Mouse (Mus musculus) heart, postnatal 36 days (tissue): ENCODE measurements around the gene Rflna. TPM values are rescaled to one million over a fixed set of nuclear protein-coding genes. Genes with fewer than 3 reads are reported as not detected.

Experiments
- DNase-seq, 2 experiments: peaks; one replicate each; pipeline ENCODE4 v3.0.0; 2021 to 2022
- intact Hi-C: fragments of 180-260 bp; cut with DNase I; formaldehyde crosslinking; loops from one replicate; pipeline ENCODE4 v1.15.1; 2025
- total RNA-seq, 2 experiments: library from RNA; stranded (reverse); gene quantifications; 2 replicates each; pipeline ENCODE4 v1.2.3; 2021

The Rflna gene
- total RNA-seq, 2 experiments from 2014 or later: 0.47 TPM; not detected in 1

DNA sequence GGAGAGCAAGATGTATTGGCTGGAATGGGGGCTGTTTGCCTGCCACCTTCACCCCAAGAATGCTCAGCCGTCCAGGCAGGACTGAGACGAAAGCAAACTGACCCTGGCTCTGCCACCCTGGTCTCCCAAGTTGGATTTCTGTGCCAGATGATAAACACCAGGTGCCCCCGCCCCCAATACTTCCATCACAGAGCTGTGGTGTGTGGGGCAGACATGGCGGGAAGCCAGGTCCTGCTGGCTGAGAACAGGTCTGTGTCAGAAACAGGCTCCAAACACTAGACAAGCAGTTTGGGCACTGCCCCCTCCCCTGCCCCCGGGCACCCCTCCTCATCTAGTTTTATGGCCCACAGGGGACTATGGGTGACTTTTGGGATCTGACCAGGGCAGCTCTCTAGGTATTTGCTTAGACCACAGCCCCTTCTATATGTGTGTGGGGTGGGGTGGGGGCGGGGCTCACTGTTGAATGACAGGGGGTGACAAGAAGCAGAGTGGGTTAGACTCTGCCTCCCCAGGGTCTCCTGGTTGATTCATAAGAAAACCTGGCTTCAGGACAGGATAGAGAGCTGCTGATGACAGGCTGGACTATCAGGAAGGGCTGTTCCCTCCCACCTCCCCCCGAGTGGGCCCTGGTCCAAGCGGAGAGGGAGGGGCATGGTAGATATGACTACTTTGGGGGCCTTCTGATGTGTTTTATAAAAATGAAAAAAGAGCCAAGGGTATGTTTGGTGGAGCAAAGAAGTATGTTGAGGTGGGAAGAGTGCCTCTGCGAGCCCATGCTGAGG, 3.0 kb downstream of the Rflna start:
- DNase-seq: no peak
- intact Hi-C loops: no loop called here

DNA sequence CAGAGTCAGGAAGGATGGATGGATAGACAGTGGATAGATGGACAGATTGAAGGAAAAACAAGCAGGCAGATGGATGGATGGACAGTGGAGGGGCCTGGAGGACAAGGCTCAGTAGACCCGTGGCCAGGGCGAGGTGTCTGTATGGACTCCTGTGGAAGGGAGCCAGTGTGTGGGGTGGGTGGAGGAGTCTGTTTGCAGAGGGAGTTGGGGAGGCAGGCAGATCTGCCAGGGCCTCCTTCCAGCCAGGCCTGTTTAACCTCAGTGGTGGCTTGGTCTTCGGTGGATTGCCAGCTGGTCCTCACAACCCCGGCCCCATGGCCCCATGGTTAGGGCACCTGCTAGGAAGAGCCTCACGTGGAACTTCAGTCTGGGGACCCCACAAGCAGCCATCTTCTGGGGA, 3.9 kb downstream of the Rflna start:
- no peak for DNase-seq
- intact Hi-C loops: no loop called here

DNA sequence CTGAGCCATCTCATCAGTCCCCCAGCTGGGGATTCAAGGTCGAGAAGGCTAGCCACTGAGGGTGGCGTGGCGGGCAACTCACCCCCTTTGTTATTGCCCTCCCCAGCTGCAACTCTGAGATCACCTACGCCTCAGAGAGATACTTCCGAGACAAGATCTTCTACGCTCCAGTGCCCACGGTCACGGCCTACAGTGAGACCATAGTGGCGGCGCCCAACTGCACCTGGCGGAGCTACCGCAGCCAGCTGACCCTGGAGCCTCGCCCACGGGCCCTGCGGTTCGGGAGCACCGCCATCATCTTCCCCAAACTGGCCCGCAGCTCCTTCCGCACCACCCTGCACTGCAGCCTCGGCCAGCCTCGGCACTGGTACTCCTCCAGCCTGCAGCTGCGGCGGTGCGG, 8.1 kb downstream of the Rflna start:
- DNase-seq: no peak
- intact Hi-C loops: no loop called here

DNA sequence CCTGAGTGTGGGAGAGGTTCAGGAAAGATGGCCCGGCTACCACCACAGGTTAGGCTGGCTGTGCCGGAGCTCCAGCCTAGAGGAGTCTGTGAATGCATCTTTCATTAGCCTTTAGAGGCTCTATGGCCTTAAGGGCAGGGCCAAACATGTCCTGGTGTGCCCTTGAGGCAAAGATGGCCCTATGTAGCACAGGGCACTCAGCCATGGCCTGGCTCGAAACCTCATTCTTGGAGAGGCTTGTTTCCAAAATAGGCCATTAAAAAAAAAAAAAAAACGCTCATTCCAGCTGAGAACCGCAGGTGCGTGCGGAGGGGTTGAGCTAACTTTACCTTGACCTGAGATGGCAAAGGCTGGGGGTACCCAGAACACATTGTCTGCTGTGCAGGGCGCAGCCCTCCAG, 8.6 kb downstream of the Rflna start:
- no peak for DNase-seq
- intact Hi-C loops: no loop called here

DNA sequence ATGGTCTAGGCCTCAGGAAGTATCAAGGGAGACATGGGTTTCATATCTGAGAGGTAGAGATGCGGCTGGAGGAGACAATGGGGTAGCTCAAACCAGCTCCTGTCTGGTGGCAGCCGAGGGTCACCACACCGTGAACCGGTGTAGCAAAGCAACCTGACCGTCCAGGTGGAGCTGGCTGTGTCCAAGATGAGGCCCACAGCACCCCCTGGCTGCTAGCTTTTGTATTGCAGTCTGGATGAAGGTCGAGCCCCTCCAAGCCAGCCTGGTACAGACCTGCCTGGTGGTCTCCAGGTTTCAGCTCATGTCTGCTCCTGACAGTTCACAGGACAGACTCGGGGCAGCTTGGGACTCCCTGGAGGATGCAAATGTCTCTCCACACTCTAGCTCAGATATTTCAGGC, 11.5 kb downstream of the Rflna start:
- peak; percentile 77 to 85 for DNase-seq
- intact Hi-C loops: loop anchor here (1.0 kb wide), 2 partner anchors 70 to 105 kb away; no protein-coding TSS in a partner anchor

DNA sequence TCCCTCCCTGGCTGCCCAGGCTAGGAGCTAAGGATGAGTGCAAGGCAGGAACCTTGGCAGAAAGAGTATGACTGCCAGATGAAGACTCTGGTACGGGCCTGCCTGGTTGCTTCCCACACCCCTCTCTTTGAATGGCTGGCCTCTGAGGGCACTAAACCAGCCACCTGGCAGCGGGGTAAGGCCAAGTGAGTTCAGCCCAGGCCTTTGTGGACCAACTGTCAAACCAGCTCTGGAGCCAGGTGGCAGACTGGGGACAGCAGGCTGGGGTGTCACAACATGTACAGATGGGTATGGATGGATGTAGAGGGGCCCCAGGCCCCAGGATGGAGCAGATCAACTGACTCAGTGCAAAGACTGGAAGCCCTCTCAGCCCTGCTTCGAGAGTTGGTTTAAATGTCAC, 12.0 kb downstream of the Rflna start:
- intact Hi-C loops: loop anchor here (5.0 kb wide), 1 partner anchor 252 kb away; no protein-coding TSS in a partner anchor
- no peak for DNase-seq

DNA sequence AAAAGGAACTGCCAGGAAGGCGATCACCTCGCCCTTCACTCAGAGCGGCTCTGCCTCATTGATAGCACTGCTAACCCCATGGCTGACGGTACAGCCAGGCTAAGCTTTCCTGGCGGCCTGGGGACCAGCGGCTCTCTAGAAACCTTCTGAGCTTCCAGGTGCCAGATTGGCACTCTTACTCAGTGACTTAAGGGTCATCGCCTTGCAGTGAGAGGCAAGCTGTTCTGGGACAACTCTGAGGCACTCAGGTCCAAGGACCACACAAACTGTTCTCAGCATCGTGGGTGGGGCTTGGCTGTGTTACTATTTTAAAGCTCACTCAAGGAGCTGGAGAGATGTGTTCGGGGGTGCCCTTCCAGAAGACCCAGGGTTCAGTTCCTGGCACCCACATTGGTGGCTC, 12.6 kb downstream of the Rflna start:
- intact Hi-C loops: loop anchor here (5.0 kb wide), 1 partner anchor 252 kb away; no protein-coding TSS in a partner anchor
- no peak for DNase-seq

DNA sequence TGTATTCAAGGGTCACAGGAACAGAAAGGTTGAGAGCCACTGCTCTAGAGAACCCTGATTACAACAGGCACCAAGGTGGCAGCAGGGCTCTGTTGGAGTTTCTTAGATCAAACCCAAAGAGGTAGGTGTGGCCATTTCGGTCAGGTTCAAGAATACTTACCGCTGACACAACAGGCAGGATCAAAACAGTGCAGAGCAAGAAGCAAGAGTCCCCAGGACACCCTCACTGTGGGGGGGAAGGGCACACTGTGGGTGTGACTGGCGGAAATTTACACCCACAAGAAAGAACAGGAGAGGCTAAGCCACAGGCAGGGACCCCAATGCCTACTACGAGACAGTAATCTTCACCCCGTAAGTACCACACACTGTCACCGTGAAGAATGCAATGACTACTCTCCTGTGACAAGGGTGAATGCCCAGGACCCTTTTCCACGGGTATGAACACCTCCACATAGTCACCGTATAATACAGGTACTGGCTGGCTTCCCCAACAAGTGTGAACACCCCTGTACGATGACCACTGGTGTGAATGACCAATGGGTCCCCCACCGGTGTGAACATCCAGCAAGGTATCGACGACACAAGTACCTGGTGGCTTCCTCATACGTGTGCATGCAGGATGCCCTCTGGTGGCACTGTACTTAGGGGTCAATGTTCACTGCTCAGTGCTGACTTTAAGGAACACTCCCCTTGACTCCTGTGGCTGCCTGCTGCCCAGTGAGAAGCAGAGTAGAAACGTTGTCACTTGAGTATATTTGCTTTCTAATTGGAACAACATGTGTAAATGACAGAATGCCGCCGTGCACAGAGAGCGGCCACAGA, 13.6 kb downstream of the Rflna start:
- DNase-seq: no peak

DNA sequence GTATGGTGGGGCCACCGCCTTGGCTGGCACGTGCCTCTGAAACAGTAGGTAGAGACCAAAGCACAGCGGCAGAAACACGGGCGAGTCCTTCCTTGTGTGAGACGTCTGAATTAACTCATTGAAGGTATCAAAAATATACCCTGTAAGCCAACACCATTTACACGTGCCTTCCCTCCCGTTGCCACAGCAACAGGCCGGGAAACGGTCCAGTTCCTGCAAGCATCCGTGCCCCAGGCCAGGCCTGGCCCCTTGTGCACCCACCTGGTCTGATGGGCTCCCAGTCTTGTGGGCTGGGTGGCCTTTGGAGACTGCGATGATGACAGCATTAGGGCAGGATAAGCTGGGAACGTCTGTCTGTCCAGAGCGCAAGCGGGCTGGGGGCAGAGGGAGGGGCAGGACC, 14.3 kb downstream of the Rflna start:
- intact Hi-C loops: loop anchor here (1.0 to 5.0 kb wide), 2 partner anchors 90 to 250 kb away; no protein-coding TSS in a partner anchor
- no peak for DNase-seq

More for the DNA sequence above, 13.6 kb downstream of the Rflna start:
- intact Hi-C loops: loop anchor here (1.0 to 5.0 kb wide), 2 partner anchors 91 to 251 kb away; no protein-coding TSS in a partner anchor

DNA sequence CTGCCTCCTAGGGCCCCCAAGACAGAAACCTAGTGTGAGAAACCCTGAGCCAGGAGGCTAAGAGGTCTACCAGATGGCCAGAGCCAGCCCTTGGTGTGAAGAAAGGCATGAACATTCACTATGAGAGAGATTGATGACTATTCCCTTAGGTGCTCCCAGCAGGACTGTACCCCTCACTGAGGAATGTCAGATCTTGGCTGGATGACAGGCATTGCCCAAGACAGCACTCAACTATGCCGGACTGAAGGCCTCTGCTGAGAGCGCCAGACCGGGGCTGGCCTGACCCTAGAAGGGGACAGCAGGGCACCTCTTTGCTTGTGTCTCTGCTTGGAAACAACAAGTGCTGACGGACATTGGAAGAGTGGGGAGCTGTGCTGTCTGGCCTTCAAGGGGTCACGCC, 16.1 kb downstream of the Rflna start:
- no peak for DNase-seq
- intact Hi-C loops: loop anchor here (5.0 kb wide), 1 partner anchor 248 kb away; no protein-coding TSS in a partner anchor

DNA sequence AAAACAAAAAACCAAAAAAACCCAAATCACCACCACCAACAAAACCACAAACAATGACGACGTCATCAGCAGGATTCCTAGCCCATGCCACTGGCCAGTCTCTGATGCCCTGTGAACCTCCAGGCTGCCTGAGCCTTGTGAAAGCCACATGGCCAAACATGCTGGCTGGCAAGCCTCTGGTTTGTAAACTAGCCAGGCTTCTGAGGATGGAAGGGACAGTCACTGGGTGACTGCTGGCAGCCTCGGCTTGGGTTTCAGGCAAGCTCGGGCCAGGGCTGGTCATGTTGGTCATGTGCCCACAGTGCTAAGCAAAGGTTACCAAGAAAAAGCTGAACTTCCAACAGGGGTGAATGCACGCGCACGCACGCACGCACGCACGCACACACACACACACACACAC, 18.3 kb downstream of the Rflna start:
- DNase-seq: peak; percentile 65 to 66
- intact Hi-C loops: no loop called here

DNA sequence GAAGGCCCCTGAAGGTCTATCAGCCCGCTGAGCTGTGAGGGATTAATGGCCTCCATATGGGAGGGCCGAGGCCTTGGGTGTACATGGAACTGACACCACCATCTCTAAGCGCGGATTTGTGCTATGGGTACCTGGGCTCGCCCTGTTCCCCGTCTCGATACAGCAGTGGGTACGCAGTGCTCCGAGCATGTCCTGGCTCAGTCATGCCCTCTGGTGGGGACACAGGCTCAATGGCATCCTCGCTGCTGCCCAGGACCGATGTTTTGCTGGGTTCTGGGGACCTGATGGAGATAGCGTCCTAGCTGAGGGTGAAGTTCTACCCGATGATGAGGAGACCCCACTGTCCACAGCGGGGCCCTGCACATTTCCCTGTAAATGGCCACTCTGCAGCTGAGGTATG, 21.0 kb downstream of the Rflna start:
- intact Hi-C loops: loop anchor here (2.0 kb wide), 1 partner anchor 25 kb away; no protein-coding TSS in a partner anchor
- peak in 1 of 2 experiments; percentile 35 for DNase-seq

DNA sequence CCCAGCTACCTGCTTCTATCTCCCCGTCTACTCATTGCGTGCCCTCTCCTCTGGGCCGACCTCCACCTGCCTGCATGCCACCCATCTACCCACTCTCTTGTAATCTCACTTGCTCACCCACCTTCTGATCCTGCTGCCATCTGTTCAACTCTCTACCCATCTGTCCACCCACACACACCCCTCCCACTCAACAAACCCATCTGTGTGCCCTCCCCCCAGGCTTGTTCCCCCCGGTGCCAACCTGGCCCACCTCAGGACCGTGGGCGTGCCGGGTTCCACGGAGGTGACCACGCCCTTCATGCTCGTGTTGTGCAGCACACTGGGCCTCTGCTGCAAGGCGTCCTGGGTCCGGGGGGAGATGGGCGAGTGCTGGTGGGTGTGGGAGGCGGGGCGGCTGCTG, 25.4 kb downstream of the Rflna start:
- DNase-seq: no peak
- intact Hi-C loops: no loop called here

DNA sequence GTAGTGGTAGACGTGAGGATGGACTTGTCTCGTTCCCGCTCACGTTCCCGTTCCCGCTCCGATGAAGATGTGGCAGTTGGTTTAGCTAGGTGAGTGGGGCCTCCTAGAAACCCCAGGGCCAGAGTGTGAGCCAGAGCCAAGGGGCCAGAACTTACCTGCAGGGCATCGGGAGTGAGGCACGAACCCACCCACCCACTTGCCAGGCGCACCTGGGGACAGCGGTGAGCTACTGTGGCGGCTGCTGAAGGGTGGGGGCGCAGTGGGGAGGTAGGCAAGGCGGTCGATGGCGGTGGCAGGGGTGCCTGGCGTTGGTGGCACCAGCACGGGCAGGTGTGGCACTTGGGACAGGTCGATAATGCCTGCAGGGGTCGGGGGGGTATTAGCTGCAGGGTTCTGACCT, 25.9 kb downstream of the Rflna start:
- intact Hi-C loops: no loop called here
- DNase-seq: no peak

DNA sequence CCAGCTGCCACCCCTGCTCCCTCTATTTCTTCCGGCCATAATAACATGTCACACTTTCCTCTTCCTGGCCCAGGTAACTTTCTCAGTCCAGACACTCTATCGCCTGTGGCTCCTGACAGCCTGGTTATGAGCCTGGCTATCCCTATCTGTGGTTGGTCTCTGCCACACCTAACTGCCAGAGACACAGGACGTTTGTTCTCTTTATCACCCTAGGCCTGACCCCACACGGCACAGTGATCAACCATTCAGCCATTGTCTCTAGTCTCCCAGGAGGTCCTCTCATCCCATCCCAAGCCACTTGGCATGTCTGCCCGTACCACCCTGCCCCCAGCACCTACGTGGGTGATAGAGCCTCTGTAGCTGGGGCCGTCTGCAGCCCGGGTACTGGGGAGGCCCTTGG, 33.5 kb downstream of the Rflna start:
- no peak for DNase-seq
- intact Hi-C loops: no loop called here

DNA sequence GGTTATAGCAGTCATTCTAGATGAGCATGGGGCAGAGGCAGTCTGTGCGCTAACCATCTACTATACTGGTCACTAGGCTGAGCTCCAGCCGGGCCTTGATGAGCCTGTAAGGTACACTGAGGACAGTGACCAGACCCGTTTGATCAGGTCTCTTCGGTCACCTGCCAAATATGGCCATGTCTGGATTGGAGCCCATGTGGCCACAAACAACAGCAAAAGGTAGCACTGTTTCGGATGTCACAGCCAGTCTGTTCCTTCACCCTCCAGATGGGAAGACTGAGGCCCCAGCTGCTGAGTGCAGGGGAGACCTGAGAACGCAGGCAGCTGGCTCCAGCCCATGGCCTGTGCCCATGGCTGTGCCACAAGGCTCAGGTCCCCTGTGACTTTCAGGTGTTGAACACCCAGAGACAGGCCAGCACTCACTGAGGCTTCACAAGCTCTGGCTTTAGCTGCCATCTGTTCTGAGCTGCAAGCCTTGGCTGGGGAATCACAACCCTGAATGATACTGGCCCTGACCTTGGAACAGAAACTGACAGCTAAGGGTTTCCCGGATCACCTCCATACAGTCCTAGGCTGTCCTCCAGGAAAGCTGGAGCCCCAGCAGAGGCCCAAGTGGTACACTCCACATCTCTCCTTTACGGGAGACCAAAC, 36.5 kb downstream of the Rflna start:
- DNase-seq: no peak
- intact Hi-C loops: loop anchor here (2.0 kb wide), 2 partner anchors 19 to 41 kb away; no protein-coding TSS in a partner anchor

DNA sequence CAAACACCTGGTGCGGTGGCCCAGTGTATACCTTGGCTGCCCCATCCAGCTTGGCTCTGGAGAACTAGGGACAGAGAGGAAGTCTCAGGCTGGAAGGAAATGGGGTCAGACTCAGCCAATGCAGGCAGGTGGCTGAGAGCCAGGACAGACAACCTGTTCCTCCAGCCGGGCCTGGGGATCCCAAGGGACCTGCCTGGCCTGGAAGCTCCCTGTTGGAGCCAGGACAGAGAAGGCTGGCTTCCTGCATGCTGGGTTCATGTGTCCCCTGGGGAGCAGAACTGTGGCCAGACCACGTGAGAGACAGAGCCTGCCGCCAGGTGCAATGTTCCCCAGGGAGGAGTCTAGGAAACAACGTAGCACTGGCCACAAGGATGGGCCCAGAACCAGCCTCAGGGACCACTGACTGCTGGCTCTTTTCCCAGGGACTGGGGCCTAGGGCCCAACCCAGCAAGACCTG, 37.1 kb downstream of the Rflna start:
- peak; percentile 90 to 91 for DNase-seq
- intact Hi-C loops: loop anchor here (2.0 kb wide), 2 partner anchors 19 to 41 kb away; no protein-coding TSS in a partner anchor

DNA sequence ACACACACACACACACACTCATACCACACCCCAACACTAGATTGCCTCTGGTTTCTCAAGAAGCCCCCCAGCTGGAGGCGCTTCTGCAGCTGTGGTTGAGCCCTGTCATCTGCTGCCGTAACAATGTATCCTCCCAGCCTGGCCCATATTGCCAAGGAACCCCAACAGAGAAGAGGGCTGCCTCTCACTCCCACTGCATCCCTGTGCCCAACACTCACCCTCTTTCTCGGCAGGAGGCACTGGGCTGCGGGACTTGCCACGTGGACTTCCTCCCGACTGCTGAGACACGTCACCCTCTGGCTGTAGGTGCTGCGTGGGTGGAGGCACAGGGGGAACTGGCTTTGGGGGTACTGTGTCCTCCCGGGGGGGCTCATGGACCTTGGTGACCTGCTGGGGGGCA, 38.6 kb downstream of the Rflna start:
- no peak for DNase-seq
- intact Hi-C loops: loop anchor here (2.0 kb wide), 2 partner anchors 17 to 39 kb away; no protein-coding TSS in a partner anchor

DNA sequence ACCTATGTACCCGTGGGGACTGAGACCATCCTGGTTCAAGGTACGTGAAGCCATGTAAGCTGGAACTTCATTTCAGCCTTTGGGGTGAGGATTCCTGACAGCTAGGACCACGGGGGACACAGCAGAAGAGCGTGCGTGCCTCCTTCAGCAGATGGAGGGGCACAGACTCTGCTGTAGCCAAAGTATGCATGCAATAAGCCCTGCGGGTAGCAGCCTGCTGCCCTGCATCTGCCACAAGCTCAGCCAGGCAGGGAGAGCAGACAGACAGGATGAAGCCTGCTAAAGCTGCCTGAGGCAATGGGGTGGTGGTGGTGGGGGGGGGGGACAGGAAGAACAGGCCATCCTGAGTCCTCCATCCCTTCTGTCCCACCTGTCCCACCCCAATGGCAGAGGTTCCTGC, 40.4 kb downstream of the Rflna start:
- intact Hi-C loops: no loop called here
- no peak for DNase-seq

DNA sequence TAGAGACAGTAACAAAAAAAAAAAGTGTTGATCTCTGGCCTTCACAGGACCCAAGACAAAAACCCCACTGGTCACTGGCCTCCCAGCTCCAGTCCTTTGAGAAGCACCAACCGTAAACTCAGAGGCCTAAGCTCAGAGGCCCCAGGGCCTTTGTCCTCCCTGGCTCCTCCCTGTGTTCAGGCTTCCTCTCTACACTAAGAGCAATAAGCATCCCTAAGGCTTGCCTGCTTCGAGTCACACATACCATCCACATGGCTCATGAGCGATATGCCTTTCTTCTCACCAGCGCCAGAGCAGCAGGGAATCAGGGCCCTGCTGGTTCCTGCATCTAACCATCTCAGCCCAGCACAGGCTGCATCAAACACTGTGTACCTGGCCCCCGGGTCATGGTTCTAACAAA, 42.2 kb downstream of the Rflna start:
- intact Hi-C loops: no loop called here
- DNase-seq: no peak

DNA sequence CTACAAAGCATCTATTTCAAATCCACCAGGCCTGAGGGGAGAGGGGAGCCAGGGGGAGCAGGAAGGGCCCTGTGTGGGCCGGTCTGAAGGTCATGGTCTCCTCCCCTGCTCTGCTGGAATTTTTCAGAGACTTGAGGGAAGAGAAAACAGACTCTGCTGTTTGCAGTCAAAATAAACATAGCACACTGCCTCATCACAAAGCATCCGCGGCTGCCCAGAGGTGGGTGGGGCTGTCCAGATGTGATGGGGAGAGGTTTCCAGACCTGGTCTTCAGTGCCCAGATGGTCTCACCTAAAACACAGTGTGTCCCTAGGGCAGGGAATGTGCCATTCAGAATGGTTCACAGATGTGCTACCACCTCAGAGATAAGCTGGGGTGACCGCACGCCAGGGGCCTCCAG, 43.4 kb downstream of the Rflna start:
- DNase-seq: no peak
- intact Hi-C loops: no loop called here
